Mouse (Mus musculus): ENCODE measurements around the gene Gatad2b.

- TF ChIP-seq CTCF (IDR thresholded peaks at IDR 0.05; ENCODE audit: insufficient read depth, low read length) = no peak
- no peak for TF ChIP-seq POLR2A (IDR thresholded peaks at IDR 0.05; ENCODE audit: borderline replicate concordance, extremely low read depth, low read depth, low read length)
Measured at GRCm38 (mm10) chr3:90255194-90255565, 37.8 kb upstream of the Gatad2b start.
